Mouse (Mus musculus): ENCODE measurements at regions not wholly inside any gene's neighbourhood (a gene's known extent, or its start where the extent isn't known, plus 50 kb on each side); places are given as distances from the start of the nearest gene placed in this dataset.

- no peaks in the 10 kb centered on the region for H3K36me3 ChIP-seq (ENCODE audit: control insufficient read depth, insufficient read depth, low read length)
- no peak for DNase-seq
- H3K27me3 ChIP-seq (ENCODE audit: control insufficient read depth, insufficient read depth, low read length): no peaks in the 10 kb centered on the region
- no peak overlapping the region for H3K4me3 ChIP-seq (ENCODE audit: control insufficient read depth, insufficient read depth, low read length)
- no peak overlapping the region for H3K27ac ChIP-seq (ENCODE audit: control insufficient read depth, insufficient read depth, low read length)
- peaks cover 2% of the 10 kb centered on the region; the same call in 1 of the 2 replicates for H3K4me1 ChIP-seq (replicated peaks; ENCODE audit: control insufficient read depth, insufficient read depth, low read length)
- no peak for TF ChIP-seq POLR2A (IDR thresholded peaks at IDR 0.05; ENCODE audit: control insufficient read depth, extremely low read depth, insufficient read depth, low read length, poor library complexity)
- no peak for TF ChIP-seq CTCF (IDR thresholded peaks at IDR 0.05; ENCODE audit: borderline replicate concordance, control insufficient read depth, extremely low read depth, insufficient read depth, low read length, poor library complexity)
Observed at GRCm38 (mm10) chr5:91744389-91744788, 218.5 kb downstream of the Rchy1 start.

DNA sequence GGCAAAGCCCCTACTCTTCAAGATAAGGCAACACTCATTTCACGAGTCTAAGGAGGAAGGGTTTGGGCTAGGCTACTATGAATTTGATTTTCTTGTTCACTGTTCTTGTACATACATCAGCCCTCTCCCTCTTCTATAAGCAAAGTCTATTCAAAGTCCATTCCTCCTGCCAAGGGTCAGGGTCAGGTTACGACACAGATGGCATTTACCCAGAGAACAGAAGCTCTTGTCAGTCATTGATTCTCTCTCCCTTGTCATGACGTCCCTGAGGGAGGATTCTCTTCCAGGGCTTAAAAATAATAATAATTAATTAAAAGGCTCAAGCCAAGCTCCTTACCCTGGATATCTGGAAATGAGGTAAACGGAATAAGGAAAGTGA, 222.7 kb downstream of the Rchy1 start:
- no peaks in the 10 kb centered on the region for H3K4me1 ChIP-seq (replicated peaks; ENCODE audit: control insufficient read depth, insufficient read depth, low read length)
- no peak overlapping the region for H3K4me3 ChIP-seq (ENCODE audit: control insufficient read depth, insufficient read depth, low read length)
- TF ChIP-seq POLR2A (IDR thresholded peaks at IDR 0.05; ENCODE audit: control insufficient read depth, extremely low read depth, insufficient read depth, low read length, poor library complexity): no peak
- TF ChIP-seq CTCF (IDR thresholded peaks at IDR 0.05; ENCODE audit: borderline replicate concordance, control insufficient read depth, extremely low read depth, insufficient read depth, low read length, poor library complexity): no peak
- no peak for DNase-seq
- no peaks in the 10 kb centered on the region for H3K36me3 ChIP-seq (ENCODE audit: control insufficient read depth, insufficient read depth, low read length)
- H3K27me3 ChIP-seq (ENCODE audit: control insufficient read depth, insufficient read depth, low read length): no peaks in the 10 kb centered on the region
- 96% methylated on average over 4 of the region's 4 CpGs for whole genome bisulfite sequencing
- H3K27ac ChIP-seq (ENCODE audit: control insufficient read depth, insufficient read depth, low read length): no peak overlapping the region

GRCm38 (mm10) chr5:91739433-91740158, 222.2 kb downstream of the Parm1 start:
- no peak overlapping the region for H3K27ac ChIP-seq (ENCODE audit: control insufficient read depth, insufficient read depth, low read length)
- no peak for DNase-seq
- WGBS: 85% methylated on average over 16 of the region's 16 CpGs
- no peaks in the 10 kb centered on the region for H3K36me3 ChIP-seq (ENCODE audit: control insufficient read depth, insufficient read depth, low read length)
- TF ChIP-seq CTCF (IDR thresholded peaks at IDR 0.05; ENCODE audit: borderline replicate concordance, control insufficient read depth, extremely low read depth, insufficient read depth, low read length, poor library complexity) (no peak), POLR2A (IDR thresholded peaks at IDR 0.05; ENCODE audit: control insufficient read depth, extremely low read depth, insufficient read depth, low read length, poor library complexity) (no peak)
- H3K27me3 ChIP-seq (ENCODE audit: control insufficient read depth, insufficient read depth, low read length): no peaks in the 10 kb centered on the region
- H3K4me1 ChIP-seq (replicated peaks; ENCODE audit: control insufficient read depth, insufficient read depth, low read length): no peaks in the 10 kb centered on the region
- H3K4me3 ChIP-seq (ENCODE audit: control insufficient read depth, insufficient read depth, low read length): no peak overlapping the region

DNA sequence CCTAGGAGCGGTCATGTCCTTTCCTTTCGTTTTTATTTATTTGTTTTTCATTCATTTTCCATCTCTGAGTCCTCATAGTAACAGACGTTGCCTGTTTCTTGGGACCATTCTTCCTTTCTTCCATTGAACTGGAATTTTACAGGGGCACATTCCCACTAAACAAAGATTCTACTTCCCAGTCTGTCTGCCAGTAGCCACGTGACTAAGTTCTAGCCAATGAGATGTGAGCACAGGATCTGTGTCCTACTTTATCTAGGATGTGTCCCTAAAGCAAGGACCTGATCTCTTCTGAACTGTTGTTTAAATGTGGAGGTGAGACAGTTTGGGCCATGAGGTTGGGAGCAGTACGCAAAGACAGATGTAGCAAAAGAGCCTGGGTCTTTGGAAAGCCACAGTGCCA, 214.6 kb downstream of the Parm1 start:
- 98% methylated on average over 5 of the region's 5 CpGs for WGBS
- Histone ChIP-seq H3K4me1 (replicated peaks; ENCODE audit: control insufficient read depth, insufficient read depth, low read length) (no peaks in the 10 kb centered on the region), H3K27ac (ENCODE audit: control insufficient read depth, insufficient read depth, low read length) (no peak overlapping the region), H3K4me3 (ENCODE audit: control insufficient read depth, insufficient read depth, low read length) (no peak overlapping the region), H3K27me3 (ENCODE audit: control insufficient read depth, insufficient read depth, low read length) (no peaks in the 10 kb centered on the region), H3K36me3 (ENCODE audit: control insufficient read depth, insufficient read depth, low read length) (no peaks in the 10 kb centered on the region)
- DNase-seq: no peak
- TF ChIP-seq POLR2A (IDR thresholded peaks at IDR 0.05; ENCODE audit: control insufficient read depth, extremely low read depth, insufficient read depth, low read length, poor library complexity): no peak
- no peak for TF ChIP-seq CTCF (IDR thresholded peaks at IDR 0.05; ENCODE audit: borderline replicate concordance, control insufficient read depth, extremely low read depth, insufficient read depth, low read length, poor library complexity)

DNA sequence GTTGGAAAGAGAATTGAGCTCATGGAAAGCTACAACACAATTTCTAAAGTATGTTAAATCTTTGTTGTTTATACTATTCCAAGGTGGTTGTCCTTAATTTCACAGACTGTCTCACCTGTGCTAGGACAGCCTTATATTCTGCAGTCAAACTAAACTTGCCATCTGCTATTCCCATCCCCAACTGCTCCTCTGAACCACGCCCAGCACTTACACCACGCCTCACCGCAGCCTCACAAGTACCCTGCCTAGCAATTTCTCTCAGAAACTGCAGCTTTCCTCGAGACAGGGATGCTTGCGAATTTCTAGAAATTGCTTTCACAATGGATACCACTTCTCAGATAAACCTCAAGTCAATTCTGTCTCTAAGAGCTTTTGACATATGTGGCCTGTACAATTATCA, 213.7 kb downstream of the Parm1 start:
- no peak for TF ChIP-seq CTCF (IDR thresholded peaks at IDR 0.05; ENCODE audit: borderline replicate concordance, control insufficient read depth, extremely low read depth, insufficient read depth, low read length, poor library complexity)
- TF ChIP-seq POLR2A (IDR thresholded peaks at IDR 0.05; ENCODE audit: control insufficient read depth, extremely low read depth, insufficient read depth, low read length, poor library complexity): no peak
- H3K4me3 ChIP-seq (ENCODE audit: control insufficient read depth, insufficient read depth, low read length): no peak overlapping the region
- H3K27me3 ChIP-seq (ENCODE audit: control insufficient read depth, insufficient read depth, low read length): no peaks in the 10 kb centered on the region
- no peak overlapping the region for H3K27ac ChIP-seq (ENCODE audit: control insufficient read depth, insufficient read depth, low read length)
- 92% methylated on average over 5 of the region's 5 CpGs for WGBS
- no peaks in the 10 kb centered on the region for H3K4me1 ChIP-seq (replicated peaks; ENCODE audit: control insufficient read depth, insufficient read depth, low read length)
- no peak for DNase-seq
- no peaks in the 10 kb centered on the region for H3K36me3 ChIP-seq (ENCODE audit: control insufficient read depth, insufficient read depth, low read length)

- H3K4me3 ChIP-seq (ENCODE audit: control insufficient read depth, insufficient read depth, low read length): no peak overlapping the region
- no peak overlapping the region for H3K27ac ChIP-seq (ENCODE audit: control insufficient read depth, insufficient read depth, low read length)
- no peak for DNase-seq
- TF ChIP-seq POLR2A (IDR thresholded peaks at IDR 0.05; ENCODE audit: control insufficient read depth, extremely low read depth, insufficient read depth, low read length, poor library complexity) (no peak), CTCF (IDR thresholded peaks at IDR 0.05; ENCODE audit: borderline replicate concordance, control insufficient read depth, extremely low read depth, insufficient read depth, low read length, poor library complexity) (no peak)
- WGBS: 59% methylated on average over 3 of the region's 3 CpGs
- H3K4me1 ChIP-seq (replicated peaks; ENCODE audit: control insufficient read depth, insufficient read depth, low read length): no peaks in the 10 kb centered on the region
- H3K36me3 ChIP-seq (ENCODE audit: control insufficient read depth, insufficient read depth, low read length): no peaks in the 10 kb centered on the region
- H3K27me3 ChIP-seq (ENCODE audit: control insufficient read depth, insufficient read depth, low read length): no peaks in the 10 kb centered on the region
Observed at GRCm38 (mm10) chr5:91729868-91730267, 212.5 kb downstream of the Parm1 start.

GRCm38 (mm10) chr5:91729415-91729814, 212.0 kb downstream of the Parm1 start:
- 98% methylated on average over 4 of the region's 4 CpGs for WGBS

More at GRCm38 (mm10) chr5:91729415-91729814, 212.0 kb downstream of the Parm1 start:
- Histone ChIP-seq H3K27me3 (ENCODE audit: control insufficient read depth, insufficient read depth, low read length) (no peaks in the 10 kb centered on the region), H3K4me1 (replicated peaks; ENCODE audit: control insufficient read depth, insufficient read depth, low read length) (no peaks in the 10 kb centered on the region), H3K36me3 (ENCODE audit: control insufficient read depth, insufficient read depth, low read length) (no peaks in the 10 kb centered on the region), H3K4me3 (ENCODE audit: control insufficient read depth, insufficient read depth, low read length) (no peak overlapping the region), H3K27ac (ENCODE audit: control insufficient read depth, insufficient read depth, low read length) (no peak overlapping the region)
- TF ChIP-seq CTCF (IDR thresholded peaks at IDR 0.05; ENCODE audit: borderline replicate concordance, control insufficient read depth, extremely low read depth, insufficient read depth, low read length, poor library complexity): no peak
- no peak for TF ChIP-seq POLR2A (IDR thresholded peaks at IDR 0.05; ENCODE audit: control insufficient read depth, extremely low read depth, insufficient read depth, low read length, poor library complexity)
- no peak for DNase-seq

Measured in thymus, adult 2 months (tissue).